Mouse (Mus musculus) spleen, adult 2 months (tissue): ENCODE data around the gene Hivep3.

ENCODE experiments used
- CTCF ChIP-seq: fragments of 200-500 bp; IDR thresholded peaks from 2 replicates; pipeline ENCODE4 v1.5.1; 2011; ENCODE audit warnings: mild to moderate bottlenecking, inconsistent platforms; ENCODE audit not compliant: insufficient read depth, insufficient read length, insufficient replicate concordance; ENCODE audit errors: extremely low read depth
- POLR2A ChIP-seq: fragments of 200-500 bp; IDR thresholded peaks from 2 replicates; pipeline ENCODE4 v1.6.1; 2011; ENCODE audit warnings: low read depth, low read length, inconsistent platforms

DNA sequence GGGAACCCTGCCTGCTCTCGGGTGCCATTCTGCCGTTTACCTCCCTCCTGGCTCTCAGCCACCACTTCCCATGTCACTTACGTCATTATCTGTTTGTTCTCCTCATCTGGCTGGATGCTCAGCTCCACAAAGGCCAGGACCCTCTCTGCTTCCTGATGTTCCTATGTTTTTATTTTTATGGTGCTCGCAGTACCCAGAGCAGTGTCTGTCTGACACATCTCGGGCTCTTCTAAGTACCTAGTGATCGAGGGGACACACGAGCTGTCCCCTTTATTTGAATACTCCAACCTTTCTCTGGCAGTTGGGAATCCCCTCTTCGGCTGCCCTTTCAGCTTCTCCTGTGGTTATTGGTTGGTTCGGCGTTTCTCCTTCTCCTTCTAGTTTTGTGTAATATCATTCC lies 325.2 kb downstream of the Hivep3 start:
- TF ChIP-seq CTCF (no peak), POLR2A (no peak)
